Mouse (Mus musculus) embryo, embryonic 10.5 days (tissue): Measurements from ENCODE around the gene Pak4.

Source experiments
- DNase-seq: peaks from one replicate; pipeline ENCODE4 v3.0.0-alpha.2; 2015; ENCODE audit warnings: low spot score

The Pak4 gene

GRCm38 (mm10) chr7:28587644-28588043 is 10.3 kb downstream of the Pak4 start:
- DNase-seq = peak; percentile 45

DNA sequence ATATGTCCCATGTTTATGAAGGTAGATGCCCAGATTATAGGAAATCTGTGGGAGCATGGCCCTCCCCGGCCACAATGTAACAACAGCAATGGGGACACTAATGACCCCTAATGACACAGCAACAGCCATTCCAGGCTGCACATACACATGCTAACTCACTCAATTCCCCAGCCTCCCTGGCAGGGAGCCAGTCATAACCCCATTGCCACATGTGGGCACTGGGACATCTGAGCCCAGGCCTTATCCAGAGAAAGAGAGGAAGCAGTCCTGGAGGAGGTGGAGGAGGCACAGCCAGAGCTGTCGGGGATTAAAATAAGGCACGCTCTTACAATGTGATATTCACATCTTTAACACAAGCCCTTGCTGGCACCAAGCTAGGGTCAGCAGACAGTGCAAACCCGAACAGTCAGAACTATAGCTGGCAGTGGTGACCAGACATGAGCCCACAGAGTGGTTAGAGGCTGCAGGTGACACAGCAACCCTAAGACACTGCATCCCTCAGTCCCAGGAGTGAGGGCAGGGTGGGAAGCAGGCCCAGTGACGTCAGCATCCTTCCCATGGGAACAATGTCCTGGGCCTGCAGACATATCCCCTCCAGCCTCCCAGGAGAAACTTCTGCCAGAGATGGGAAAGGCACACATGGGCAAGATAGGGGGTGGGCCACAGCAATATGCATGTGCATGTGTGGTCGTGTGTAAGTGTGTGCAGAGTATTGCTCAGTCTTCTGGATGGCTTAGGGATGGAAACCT is 11.1 kb downstream of the Pak4 start:
- DNase-seq = no peak

DNA sequence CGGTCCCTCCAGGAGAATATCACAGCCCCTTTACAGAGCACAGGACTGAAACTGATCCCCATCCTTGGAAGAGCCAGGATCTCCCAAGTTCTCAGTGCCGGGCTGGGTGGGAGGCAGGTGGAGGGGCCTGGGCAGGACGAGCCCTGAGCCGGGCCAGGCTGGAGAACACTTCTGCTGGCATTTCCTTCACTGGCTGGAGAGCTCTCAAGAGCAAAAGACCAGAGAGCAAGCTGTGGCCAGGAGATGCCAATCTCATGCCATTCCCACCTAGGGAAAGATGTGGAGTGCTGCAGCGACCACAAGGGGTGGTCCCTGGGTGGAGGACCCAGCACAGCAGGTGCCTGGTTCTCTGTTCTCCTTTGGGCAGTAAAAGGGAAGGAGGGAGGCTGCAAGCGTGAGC is 13.0 kb downstream of the Pak4 start:
- no peak for DNase-seq

DNA sequence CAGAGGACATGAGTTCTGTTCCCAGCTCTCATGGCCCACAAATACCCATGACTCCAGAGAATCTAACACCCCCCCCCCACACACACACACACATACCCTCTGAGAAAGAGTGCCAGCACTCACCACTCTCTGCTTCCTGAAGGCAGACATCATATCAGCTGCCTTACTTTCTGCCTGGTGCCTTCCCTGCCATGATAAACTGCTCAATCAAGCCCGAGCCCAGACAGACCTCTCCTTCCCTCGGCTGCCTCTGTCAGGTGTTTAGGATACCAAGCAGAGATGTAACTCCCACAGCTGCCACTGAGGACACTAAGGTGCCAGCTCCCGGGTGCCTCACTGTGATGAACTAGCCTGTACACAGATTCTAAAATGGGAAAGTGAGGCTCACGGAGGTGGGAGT is 13.5 kb downstream of the Pak4 start:
- DNase-seq = no peak

DNA sequence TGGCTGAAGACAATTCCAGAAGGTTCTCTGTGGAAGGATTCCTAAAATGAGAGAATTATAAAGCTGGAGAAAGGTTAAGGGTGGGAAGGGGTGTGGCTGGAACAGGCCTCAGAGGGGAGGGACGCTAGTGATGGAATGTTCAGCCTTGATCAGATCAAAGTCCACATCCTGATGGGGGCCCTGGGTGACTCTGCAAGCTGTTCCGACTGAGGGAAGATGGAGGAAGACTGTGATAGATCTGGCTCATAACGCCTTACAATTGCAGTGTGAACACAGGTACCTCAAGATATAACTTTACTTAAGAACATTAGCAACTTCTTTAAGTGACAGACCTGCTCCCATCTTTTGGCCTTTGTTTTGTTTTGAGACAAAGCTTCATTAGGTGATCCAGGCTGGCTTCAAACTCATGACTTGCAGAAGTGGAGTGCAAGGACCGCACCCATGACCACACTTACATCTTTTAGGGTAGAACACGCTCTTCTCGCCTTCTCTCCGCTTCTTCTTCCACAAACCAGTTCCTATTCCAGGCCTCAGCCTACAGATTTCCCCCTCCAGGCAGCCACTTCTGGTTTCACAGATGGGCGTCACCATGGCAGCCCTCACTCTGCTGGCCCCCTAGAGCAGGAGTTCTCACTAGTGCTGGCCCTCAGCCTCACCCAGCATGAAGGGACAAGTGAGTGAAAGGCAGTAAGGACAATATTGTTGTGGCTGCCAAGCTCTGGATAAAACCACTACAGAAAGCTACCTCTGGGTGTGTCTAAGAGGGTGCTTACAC is 14.2 kb downstream of the Pak4 start:
- no peak for DNase-seq

GRCm38 (mm10) chr7:28582841-28583240 is 15.1 kb downstream of the Pak4 start:
- no peak for DNase-seq

DNA sequence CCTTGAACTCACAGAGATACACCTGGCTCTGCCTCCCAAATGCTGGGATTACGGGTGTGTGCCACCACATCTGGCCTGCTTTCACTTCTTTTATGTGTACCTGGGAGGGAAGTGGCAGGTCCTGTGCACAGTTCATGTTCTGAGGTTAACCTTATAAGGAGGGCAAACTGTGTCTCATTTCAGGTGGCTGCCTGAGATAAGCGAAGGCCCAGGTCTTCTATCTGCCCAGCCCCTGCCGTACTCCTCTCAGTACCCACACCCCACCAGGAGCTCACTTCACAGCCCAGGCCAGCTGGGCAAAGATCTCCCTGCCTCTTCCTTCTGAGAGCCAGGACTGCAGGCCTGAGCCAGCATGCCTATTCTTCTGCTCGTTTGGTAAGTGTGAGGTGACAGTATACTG is 16.3 kb downstream of the Pak4 start:
- DNase-seq = no peak

DNA sequence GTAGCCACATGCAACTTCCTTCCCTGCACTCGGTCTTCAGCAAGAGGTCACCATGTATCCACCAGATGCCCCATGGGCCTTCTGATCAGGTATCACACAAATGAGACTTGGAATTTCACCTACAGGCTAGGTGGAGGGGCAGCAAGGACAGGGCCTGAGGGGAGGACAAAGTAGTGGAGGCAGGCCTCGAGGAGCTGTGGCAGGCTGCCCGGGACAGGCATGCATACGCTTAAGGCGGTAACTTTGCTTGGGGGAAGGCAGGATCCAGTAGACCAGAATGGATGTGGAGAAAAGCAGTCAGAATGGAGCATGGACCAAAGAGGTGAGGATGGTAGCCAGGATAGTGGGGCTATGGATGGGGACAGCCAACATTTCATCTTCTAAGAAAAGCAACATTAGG is 18.2 kb downstream of the Pak4 start:
- DNase-seq = no peak

DNA sequence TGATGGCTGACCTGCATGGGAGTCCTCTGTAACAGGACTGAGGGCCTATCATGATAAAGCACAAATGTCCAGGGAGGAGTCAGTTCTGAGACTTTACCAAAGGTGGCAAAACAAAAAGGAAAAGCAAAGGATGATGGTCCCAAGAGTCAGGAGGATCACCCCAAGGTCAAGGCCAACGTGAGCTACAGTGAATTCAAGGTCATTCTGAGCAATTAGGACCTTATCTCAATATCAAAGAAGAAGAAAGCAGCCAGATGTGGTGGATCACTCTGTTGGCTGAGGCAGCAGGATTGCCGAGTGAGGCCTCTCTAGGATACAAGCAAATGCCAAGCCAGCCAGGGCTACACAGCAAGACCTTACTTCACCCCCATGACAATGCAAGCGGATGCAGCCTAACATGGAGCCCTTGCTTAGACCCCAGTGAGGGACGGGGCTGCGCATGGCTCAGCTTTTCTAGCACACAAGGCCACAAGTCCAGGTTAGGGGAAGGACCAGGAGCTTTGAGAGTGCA is 19.4 kb downstream of the Pak4 start:
- no peak for DNase-seq

DNA sequence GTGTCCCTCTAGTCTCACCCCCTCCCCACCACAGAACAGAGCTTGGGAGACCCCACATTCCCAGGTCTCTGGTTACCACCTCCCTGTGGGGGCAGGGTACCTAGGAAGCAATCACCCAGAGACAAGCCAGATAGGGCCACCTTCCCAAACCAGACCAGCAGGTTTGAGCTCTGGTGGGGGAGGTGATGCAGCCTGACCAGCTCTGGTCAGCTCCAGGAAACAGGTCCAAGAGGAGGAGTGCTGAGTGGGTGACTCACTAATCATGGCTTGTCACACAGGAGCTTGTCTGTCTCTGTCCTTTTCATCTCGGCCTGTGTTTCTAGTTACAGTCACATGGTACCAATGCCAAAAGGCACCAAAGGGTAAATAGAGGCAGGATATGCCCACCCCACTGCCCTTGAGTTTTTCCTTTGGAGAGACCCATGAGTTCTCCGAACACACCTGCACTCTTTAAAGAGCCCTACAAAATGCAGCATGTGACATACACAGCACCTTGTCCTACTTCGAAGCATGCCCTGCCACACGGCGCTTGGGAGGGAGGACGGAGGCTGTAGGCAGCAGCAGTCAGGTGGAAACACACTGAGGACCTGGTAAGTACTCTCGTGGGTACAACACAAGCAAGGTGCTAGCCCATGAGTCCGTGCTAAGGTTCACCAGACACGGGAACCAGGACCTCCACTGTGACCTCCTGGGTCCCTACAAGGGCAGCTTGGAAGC is 20.0 kb downstream of the Pak4 start:
- no peak for DNase-seq

- no peak for DNase-seq
These were observed 21.6 kb downstream of the Pak4 start for GRCm38 (mm10) chr7:28576271-28576914.

GRCm38 (mm10) chr7:28575597-28575996 is 22.4 kb downstream of the Pak4 start:
- DNase-seq = no peak

- DNase-seq = no peak
These were observed 24.7 kb downstream of the Pak4 start for GRCm38 (mm10) chr7:28573236-28573635.

DNA sequence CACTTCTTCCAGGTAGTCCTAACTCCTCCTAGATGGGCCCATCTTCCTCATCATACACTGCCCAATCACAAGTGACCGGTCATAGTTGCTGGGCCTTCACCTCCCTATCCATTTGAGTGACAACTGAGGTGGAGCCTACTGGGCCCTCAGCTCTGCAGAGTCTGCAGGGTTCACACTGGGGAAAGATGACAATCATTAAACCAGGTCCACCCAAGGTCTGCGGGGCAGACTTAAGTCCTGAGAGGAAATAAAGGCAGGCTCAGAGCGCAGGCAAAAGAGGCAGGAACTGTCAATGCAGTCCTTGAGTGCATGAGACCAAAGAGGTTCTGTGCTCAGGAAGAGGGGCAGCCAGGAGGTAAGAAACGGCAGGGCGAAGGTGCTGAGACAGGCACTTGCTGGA is 25.3 kb downstream of the Pak4 start:
- DNase-seq = no peak

- no peak for DNase-seq
These were observed 26.9 kb downstream of the Pak4 start for GRCm38 (mm10) chr7:28570982-28571682.

- no peak for DNase-seq
These were observed 27.5 kb downstream of the Pak4 start for GRCm38 (mm10) chr7:28570291-28570981.

DNA sequence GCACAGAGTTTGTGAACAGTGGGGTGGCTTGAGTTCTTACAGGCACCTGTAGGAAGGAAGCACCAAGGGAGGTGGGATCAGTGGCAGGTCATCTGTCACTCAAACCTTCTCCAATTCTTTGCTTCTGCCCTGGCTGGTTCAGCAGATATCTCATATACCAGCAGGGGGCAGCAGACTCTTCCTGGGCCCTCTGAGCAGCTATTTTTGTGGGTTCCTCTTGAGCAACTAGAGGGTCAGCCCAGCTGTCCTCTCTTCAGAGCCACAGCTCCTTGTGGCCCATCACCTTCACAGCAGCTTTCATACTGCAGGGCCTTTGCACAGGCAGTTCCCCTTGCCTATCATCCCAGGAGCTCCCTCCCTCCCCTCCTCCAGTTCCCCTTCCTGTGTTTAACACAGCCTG is 29.7 kb downstream of the Pak4 start:
- DNase-seq = peak; percentile 82

- no peak for DNase-seq
These were observed 30.4 kb downstream of the Pak4 start for GRCm38 (mm10) chr7:28567539-28567938.

- DNase-seq = no peak
These were observed 32.6 kb downstream of the Pak4 start for GRCm38 (mm10) chr7:28565407-28565806.

DNA sequence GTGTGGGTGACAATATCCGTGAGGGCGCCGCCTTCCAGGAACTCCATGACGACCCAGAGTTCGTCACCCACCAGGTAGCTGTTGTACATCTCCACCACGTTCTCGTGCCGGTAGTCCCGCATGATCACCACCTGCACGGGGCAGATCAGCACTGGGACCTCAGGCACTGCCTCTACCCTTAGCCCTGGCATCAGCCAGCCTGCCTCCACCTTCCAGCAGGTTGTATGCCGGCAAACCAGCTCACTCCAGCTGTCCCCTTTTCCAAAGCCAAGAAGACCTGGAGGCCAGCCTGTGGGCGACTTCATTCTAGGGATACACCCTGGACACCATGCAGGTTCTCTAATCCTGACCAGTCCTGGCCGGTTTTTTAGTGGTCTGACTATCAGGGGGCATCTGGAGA is 35.0 kb downstream of the Pak4 start:
- no peak for DNase-seq

- no peak for DNase-seq
These were observed 35.6 kb downstream of the Pak4 start for GRCm38 (mm10) chr7:28562371-28562770.
